Mouse (Mus musculus): Measurements from ENCODE around the gene Cuzd1. TPM values are rescaled to one million over a fixed set of nuclear protein-coding genes. Genes with fewer than 3 reads are reported as not detected.

Cuzd1 gene
- polyA plus RNA-seq (2015; fragmentation: Nextera tagmentation; extraction: Ambion mirVana), result not detected in 2 replicates

GRCm38 (mm10) chr7:131322192-131322591 lies at the start of gene Cuzd1:
TSS of gene Cuzd1 (minus strand) at chr7:131322292.
- no peaks in the 10 kb centered on the region for H3K36me3 ChIP-seq (ENCODE audit: insufficient read depth, low read length)
- no peak for DNase-seq (ENCODE audit: low spot score)
- no peak for TF ChIP-seq CTCF (IDR thresholded peaks at IDR 0.05)
- TF ChIP-seq EP300 (IDR thresholded peaks at IDR 0.05), result no peak
- H3K4me1 ChIP-seq (ENCODE audit: insufficient read depth, low read depth, low read length), result no peaks in the 10 kb centered on the region
- no peak for ATAC-seq
- H3K9me3 ChIP-seq (ENCODE audit: low read length), result no peaks in the 10 kb centered on the region
- H3K27me3 ChIP-seq (replicated peaks; ENCODE audit: insufficient read depth, low read length), result no peaks in the 10 kb centered on the region
- 66% methylated on average over 2 of the region's 2 CpGs for WGBS
- H3K9ac ChIP-seq (replicated peaks; ENCODE audit: low read depth), result no peak within 1 kb of the TSS
- H3K27ac ChIP-seq (ENCODE audit: low read length), result no peak within 1 kb of the TSS
- no peak within 1 kb of the TSS for H3K4me3 ChIP-seq (ENCODE audit: low read depth, low read length)
- no peak within 1 kb of the TSS for H3K4me2 ChIP-seq (replicated peaks; ENCODE audit: low read depth, low read length)

DNA sequence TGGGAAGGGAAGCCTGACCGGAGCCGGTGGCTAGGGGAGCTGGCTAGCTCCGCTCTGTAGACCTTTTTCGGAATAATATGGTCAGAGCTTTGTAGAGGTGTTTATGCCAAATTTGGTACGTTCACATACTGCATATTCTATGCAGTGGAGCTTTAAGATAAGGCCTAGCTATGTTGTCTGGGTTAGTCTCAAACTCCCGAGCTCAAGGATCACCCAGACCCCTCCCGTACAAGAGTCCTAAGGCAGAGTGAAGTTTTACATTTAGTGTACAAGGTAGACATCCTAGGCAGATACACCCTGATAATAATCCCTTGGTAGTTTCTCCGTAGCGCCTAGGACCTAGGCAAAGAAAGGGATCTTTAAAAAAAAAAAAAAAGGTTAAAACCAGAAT lies 49.4 kb upstream of the Cuzd1 start:
- Histone ChIP-seq H3K27me3 (replicated peaks; ENCODE audit: insufficient read depth, low read length) (no peaks in the 10 kb centered on the region), H3K9me3 (ENCODE audit: low read length) (no peaks in the 10 kb centered on the region), H3K4me3 (ENCODE audit: low read depth, low read length) (peak overlapping the region; percentile 63), H3K4me1 (ENCODE audit: insufficient read depth, low read depth, low read length) (0 out of 2 replicates have a peak, but pooled peaks cover 3% of the 10 kb centered on the region), H3K27ac (ENCODE audit: low read length) (peak overlapping the region; percentile 91), H3K4me2 (replicated peaks; ENCODE audit: low read depth, low read length) (peak overlapping the region; percentile 79), H3K36me3 (ENCODE audit: insufficient read depth, low read length) (no peaks in the 10 kb centered on the region), H3K9ac (replicated peaks; ENCODE audit: low read depth) (peak overlapping the region; percentile 56)
- DNase-seq (ENCODE audit: low spot score), result no peak
- ATAC-seq, result no peak
- 4% methylated on average over 9 of the region's 9 CpGs for WGBS
- no peak for TF ChIP-seq CTCF (IDR thresholded peaks at IDR 0.05)
- no peak for TF ChIP-seq EP300 (IDR thresholded peaks at IDR 0.05)

- DNase-seq (ENCODE audit: low spot score), result peak; percentile 93
- TF ChIP-seq EP300 (IDR thresholded peaks at IDR 0.05) (no peak), CTCF (IDR thresholded peaks at IDR 0.05) (peak; percentile 90)
- WGBS, result 4% methylated on average over 47 of the region's 47 CpGs
- ATAC-seq, result peak; percentile 96
- H3K4me2 ChIP-seq (replicated peaks; ENCODE audit: low read depth, low read length), result peak within 1 kb of the TSS; percentile 79
- H3K36me3 ChIP-seq (ENCODE audit: insufficient read depth, low read length), result no peaks in the 10 kb centered on the region
- H3K4me3 ChIP-seq (ENCODE audit: low read depth, low read length), result peak within 1 kb of the TSS; percentile 63
- 0 out of 2 replicates have a peak, but pooled peaks cover 3% of the 10 kb centered on the region for H3K4me1 ChIP-seq (ENCODE audit: insufficient read depth, low read depth, low read length)
- no peaks in the 10 kb centered on the region for H3K27me3 ChIP-seq (replicated peaks; ENCODE audit: insufficient read depth, low read length)
- no peaks in the 10 kb centered on the region for H3K9me3 ChIP-seq (ENCODE audit: low read length)
- H3K9ac ChIP-seq (replicated peaks; ENCODE audit: low read depth), result peak within 1 kb of the TSS; percentile 56
- H3K27ac ChIP-seq (ENCODE audit: low read length), result peak within 1 kb of the TSS; percentile 91
Measured at GRCm38 (mm10) chr7:131370648-131371469, 48.8 kb upstream of the Cuzd1 start, which contains the start of gene Pstk. TSS of gene Pstk (plus strand) at chr7:131371141.

GRCm38 (mm10) chr7:131364131-131364530 lies 42.0 kb upstream of the Cuzd1 start:
- Histone ChIP-seq H3K36me3 (ENCODE audit: insufficient read depth, low read length) (no peaks in the 10 kb centered on the region), H3K9me3 (ENCODE audit: low read length) (no peaks in the 10 kb centered on the region), H3K4me2 (replicated peaks; ENCODE audit: low read depth, low read length) (no peak overlapping the region), H3K9ac (replicated peaks; ENCODE audit: low read depth) (no peak overlapping the region), H3K4me1 (ENCODE audit: insufficient read depth, low read depth, low read length) (no peaks in the 10 kb centered on the region), H3K27me3 (replicated peaks; ENCODE audit: insufficient read depth, low read length) (no peaks in the 10 kb centered on the region), H3K4me3 (ENCODE audit: low read depth, low read length) (no peak overlapping the region), H3K27ac (ENCODE audit: low read length) (no peak overlapping the region)
- ATAC-seq, result no peak
- DNase-seq (ENCODE audit: low spot score), result no peak
- WGBS, result 78% methylated on average over 8 of the region's 8 CpGs
- TF ChIP-seq CTCF (IDR thresholded peaks at IDR 0.05), result no peak
- TF ChIP-seq EP300 (IDR thresholded peaks at IDR 0.05), result no peak

GRCm38 (mm10) chr7:131362615-131363300 lies 40.7 kb upstream of the Cuzd1 start, which contains the start of gene 2310057M21Rik:
TSS of gene 2310057M21Rik (minus strand) at chr7:131362759.
- H3K27me3 ChIP-seq (replicated peaks; ENCODE audit: insufficient read depth, low read length), result no peaks in the 10 kb centered on the region
- DNase-seq (ENCODE audit: low spot score) (peak; percentile 99), ATAC-seq (peak; percentile 98)
- peak within 1 kb of the TSS; percentile 90 for H3K9ac ChIP-seq (replicated peaks; ENCODE audit: low read depth)
- no peaks in the 10 kb centered on the region for H3K36me3 ChIP-seq (ENCODE audit: insufficient read depth, low read length)
- no peak for TF ChIP-seq CTCF (IDR thresholded peaks at IDR 0.05)
- TF ChIP-seq EP300 (IDR thresholded peaks at IDR 0.05), result no peak
- no peaks in the 10 kb centered on the region for H3K4me1 ChIP-seq (ENCODE audit: insufficient read depth, low read depth, low read length)
- peak within 1 kb of the TSS; percentile 81 for H3K4me3 ChIP-seq (ENCODE audit: low read depth, low read length)
- peak within 1 kb of the TSS; percentile 78 for H3K4me2 ChIP-seq (replicated peaks; ENCODE audit: low read depth, low read length)
- H3K9me3 ChIP-seq (ENCODE audit: low read length), result no peaks in the 10 kb centered on the region
- under 1% methylated on average over 53 of the region's 55 CpGs for WGBS
- peak within 1 kb of the TSS; percentile 89 for H3K27ac ChIP-seq (ENCODE audit: low read length)

DNA sequence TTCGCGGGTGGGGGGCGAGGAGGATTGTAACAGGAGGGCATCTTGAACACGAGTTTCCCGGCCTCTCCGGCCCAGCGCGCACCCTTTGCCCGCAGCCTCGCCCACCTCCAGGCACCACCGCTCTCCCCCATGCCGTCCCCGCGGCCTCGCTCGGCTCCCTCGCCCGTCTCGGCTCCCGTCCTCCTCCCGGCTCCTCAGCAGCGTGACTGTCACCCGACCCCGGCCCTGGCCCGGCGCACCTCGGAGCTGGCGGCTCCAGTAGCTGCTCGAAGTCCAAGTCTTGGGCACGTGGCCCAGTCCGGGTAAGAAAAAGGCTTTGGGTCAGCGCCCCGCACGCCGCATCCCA lies 40.1 kb upstream of the Cuzd1 start:
- DNase-seq (ENCODE audit: low spot score) (no peak), ATAC-seq (peak; percentile 73)
- no peaks in the 10 kb centered on the region for H3K9me3 ChIP-seq (ENCODE audit: low read length)
- H3K4me1 ChIP-seq (ENCODE audit: insufficient read depth, low read depth, low read length), result no peaks in the 10 kb centered on the region
- TF ChIP-seq CTCF (IDR thresholded peaks at IDR 0.05), result no peak
- H3K4me2 ChIP-seq (replicated peaks; ENCODE audit: low read depth, low read length), result peak overlapping the region; percentile 78
- H3K27me3 ChIP-seq (replicated peaks; ENCODE audit: insufficient read depth, low read length), result no peaks in the 10 kb centered on the region
- H3K9ac ChIP-seq (replicated peaks; ENCODE audit: low read depth), result peak overlapping the region; percentile 90
- H3K4me3 ChIP-seq (ENCODE audit: low read depth, low read length), result peak overlapping the region; percentile 81
- under 1% methylated on average over 33 of the region's 35 CpGs for WGBS
- 0 out of 2 replicates have a peak, but pooled peaks cover 3% of the 10 kb centered on the region for H3K36me3 ChIP-seq (ENCODE audit: insufficient read depth, low read length)
- peak overlapping the region; percentile 89 for H3K27ac ChIP-seq (ENCODE audit: low read length)

Data from lung, postnatal 0 days (tissue).